Mouse (Mus musculus) erythroblast, embryonic 14.5 days (primary cell): ENCODE results near the gene Camsap2. TPM values are rescaled to one million over a fixed set of nuclear protein-coding genes. Genes with fewer than 3 reads are reported as not detected.

Experiments used
- H3K27me3 ChIP-seq: 2 replicates; pipeline ENCODE4 v1.6.1; 2012; ENCODE audit warnings: inconsistent platforms; ENCODE audit not compliant: control insufficient read depth
- H3K36me3 ChIP-seq: 2 replicates; pipeline ENCODE4 v1.6.1; 2012; ENCODE audit warnings: mild to moderate bottlenecking, inconsistent platforms; ENCODE audit not compliant: control insufficient read depth
- H3K4me1 ChIP-seq: 2 replicates; pipeline ENCODE4 v1.6.1; 2012; ENCODE audit warnings: inconsistent platforms; ENCODE audit not compliant: control insufficient read depth
- H3K4me3 ChIP-seq: replicated peaks from 2 replicates; pipeline ENCODE3; 2012; ENCODE audit warnings: moderate library complexity, mild to moderate bottlenecking, inconsistent platforms
- H3K9me3 ChIP-seq: 2 replicates; pipeline ENCODE4 v1.6.1; 2012; ENCODE audit warnings: low read length, inconsistent platforms, mixed read lengths; ENCODE audit not compliant: control insufficient read depth
- GATA1 ChIP-seq: IDR thresholded peaks from 2 replicates; pipeline ENCODE4 v1.6.1; 2012; ENCODE audit warnings: low read length, inconsistent platforms, mixed read lengths
- TAL1 ChIP-seq: IDR thresholded peaks from 3 replicates; pipeline ENCODE4 v1.6.1; 2012; ENCODE audit warnings: low read length, inconsistent platforms, mixed read lengths
- polyA plus RNA-seq: library from polyadenylated mRNA; stranded (reverse); fragments of >175 nt; gene quantifications from 2 replicates; pipeline ENCODE4 v1.2.3, GENCODE M21; 2012

The Camsap2 gene
- polyA plus RNA-seq, 1 experiment: 1.1 TPM

- TF ChIP-seq GATA1 (no peak), TAL1 (no peak)
- Histone ChIP-seq H3K36me3 (no peaks in the 10 kb centered on the region), H3K4me1 (peaks cover 19% of the 10 kb centered on the region), H3K4me3 (no peak overlapping the region), H3K27me3 (peaks cover 23% of the 10 kb centered on the region), H3K9me3 (no peaks in the 10 kb centered on the region)
Observed at GRCm38 (mm10) chr1:136365986-136366385, 20.1 kb upstream of the Camsap2 start.

- H3K36me3 ChIP-seq: no peaks in the 10 kb centered on the region
- peaks cover 15% of the 10 kb centered on the region for H3K27me3 ChIP-seq
- no peak overlapping the region for H3K4me3 ChIP-seq
- peaks cover 31% of the 10 kb centered on the region for H3K4me1 ChIP-seq
- TF ChIP-seq GATA1: no peak
- no peak for TF ChIP-seq TAL1
- H3K9me3 ChIP-seq: no peaks in the 10 kb centered on the region
Observed at GRCm38 (mm10) chr1:136364711-136365110, 18.8 kb upstream of the Camsap2 start.

GRCm38 (mm10) chr1:136363035-136363434, 17.1 kb upstream of the Camsap2 start:
- H3K4me1 ChIP-seq: peaks cover 43% of the 10 kb centered on the region
- no peaks in the 10 kb centered on the region for H3K36me3 ChIP-seq
- TF ChIP-seq GATA1: no peak
- TF ChIP-seq TAL1: no peak
- no peak overlapping the region for H3K4me3 ChIP-seq
- H3K9me3 ChIP-seq: no peaks in the 10 kb centered on the region
- peaks cover 10% of the 10 kb centered on the region for H3K27me3 ChIP-seq

- TF ChIP-seq TAL1 (no peak), GATA1 (no peak)
Observed at GRCm38 (mm10) chr1:136362567-136362966, 16.7 kb upstream of the Camsap2 start.

GRCm38 (mm10) chr1:136361373-136361772, 15.5 kb upstream of the Camsap2 start:
- no peak for TF ChIP-seq TAL1

More at GRCm38 (mm10) chr1:136362567-136362966, 16.7 kb upstream of the Camsap2 start:
- peaks cover 46% of the 10 kb centered on the region for H3K4me1 ChIP-seq
- no peaks in the 10 kb centered on the region for H3K9me3 ChIP-seq
- no peak overlapping the region for H3K4me3 ChIP-seq
- peaks cover 10% of the 10 kb centered on the region for H3K27me3 ChIP-seq
- no peaks in the 10 kb centered on the region for H3K36me3 ChIP-seq

GRCm38 (mm10) chr1:136360909-136361308, 15.0 kb upstream of the Camsap2 start:
- Histone ChIP-seq H3K4me1 (peaks cover 51% of the 10 kb centered on the region), H3K36me3 (no peaks in the 10 kb centered on the region), H3K27me3 (peaks cover 10% of the 10 kb centered on the region), H3K4me3 (no peak overlapping the region), H3K9me3 (no peaks in the 10 kb centered on the region)
- no peak for TF ChIP-seq GATA1
- no peak for TF ChIP-seq TAL1

More at GRCm38 (mm10) chr1:136361373-136361772, 15.5 kb upstream of the Camsap2 start:
- no peak overlapping the region for H3K4me3 ChIP-seq
- H3K9me3 ChIP-seq: no peaks in the 10 kb centered on the region
- peaks cover 10% of the 10 kb centered on the region for H3K27me3 ChIP-seq
- H3K36me3 ChIP-seq: no peaks in the 10 kb centered on the region
- peaks cover 51% of the 10 kb centered on the region for H3K4me1 ChIP-seq

- no peaks in the 10 kb centered on the region for H3K9me3 ChIP-seq
- H3K36me3 ChIP-seq: no peaks in the 10 kb centered on the region
- H3K4me1 ChIP-seq: peaks cover 47% of the 10 kb centered on the region
- H3K4me3 ChIP-seq: no peak overlapping the region
- peaks cover 2% of the 10 kb centered on the region for H3K27me3 ChIP-seq
- TF ChIP-seq TAL1 (no peak), GATA1 (no peak)
Observed at GRCm38 (mm10) chr1:136358841-136359360, 13.0 kb upstream of the Camsap2 start.

- Histone ChIP-seq H3K36me3 (no peaks in the 10 kb centered on the region), H3K4me1 (peaks cover 47% of the 10 kb centered on the region), H3K27me3 (peaks cover 7% of the 10 kb centered on the region), H3K9me3 (no peaks in the 10 kb centered on the region), H3K4me3 (no peak overlapping the region)
- TF ChIP-seq TAL1 (no peak), GATA1 (no peak)
Observed at GRCm38 (mm10) chr1:136355651-136356050, 9.7 kb upstream of the Camsap2 start.

GRCm38 (mm10) chr1:136350699-136351200, 4.8 kb upstream of the Camsap2 start:
- H3K4me1 ChIP-seq: peaks cover 62% of the 10 kb centered on the region

More at GRCm38 (mm10) chr1:136350699-136351200, 4.8 kb upstream of the Camsap2 start:
- Histone ChIP-seq H3K4me3 (no peak overlapping the region), H3K36me3 (peaks cover 3% of the 10 kb centered on the region; the same call in 1 of the 2 replicates), H3K9me3 (no peaks in the 10 kb centered on the region), H3K27me3 (peaks cover 7% of the 10 kb centered on the region)
- no peak for TF ChIP-seq TAL1
- no peak for TF ChIP-seq GATA1
